Comparison of ENCODE assay signal across 18 mouse cellular contexts in genomic region chr1:59923201-59923600, GRCm38 (mm10). TPM values are rescaled to one million over a fixed set of nuclear protein-coding genes. Genes with fewer than 3 reads are reported as not detected.
DNase-seq lines count a peak whose midpoint lies in the region; ATAC-seq and TF ChIP-seq lines count a peak whose summit lies in the region.
"Had no signal": no experiment of that assay in that cellular context is flagged by ENCODE, and none has a peak within 500 bp of the region (broad histone marks: within the 10 kb centered on the region; RNA-seq: fewer than 3 reads in every experiment).

No protein-coding gene starts in this region.

- H3K4me1 ChIP-seq in kidney, embryonic 16.5 days (ENCODE audit: insufficient read depth, low read length), result no peaks in the 10 kb centered on the region
- H3K4me1 ChIP-seq in stomach, embryonic 16.5 days (ENCODE audit: control insufficient read depth, insufficient read depth, low read length), result no peaks in the 10 kb centered on the region
- no peaks in the 10 kb centered on the region for H3K4me1 ChIP-seq in stomach, postnatal 0 days (replicated peaks; ENCODE audit: control insufficient read depth, insufficient read depth)
- H3K4me1 ChIP-seq in brown adipose tissue, adult 24 weeks (ENCODE audit: control insufficient read depth, insufficient read depth, insufficient read length, low read length), result peaks cover 9% of the 10 kb centered on the region
- no peaks in the 10 kb centered on the region for H3K4me1 ChIP-seq in midbrain, embryonic 14.5 days (ENCODE audit: control insufficient read depth, insufficient read depth, low read length)

- H3K4me2 ChIP-seq in kidney, embryonic 16.5 days (replicated peaks; ENCODE audit: low read depth, low read length), result no peak overlapping the region
- H3K4me2 ChIP-seq in stomach, embryonic 16.5 days (ENCODE audit: low read depth, low read length), result no peak overlapping the region
- H3K4me2 ChIP-seq in stomach, postnatal 0 days (replicated peaks; ENCODE audit: low read depth), result no peak overlapping the region
- no peak overlapping the region for H3K4me2 ChIP-seq in midbrain, embryonic 14.5 days (ENCODE audit: low read length)
- H3K4me2 ChIP-seq: forebrain, embryonic 13.5 days; heart, embryonic 11.5 days; hindbrain, embryonic 12.5 days; liver, embryonic 13.5 days; midbrain, embryonic 11.5 days had no signal

- H3K9me3 ChIP-seq in kidney, embryonic 16.5 days (ENCODE audit: low read length), result no peaks in the 10 kb centered on the region
- 0 out of 2 replicates have a peak, but pooled peaks cover 3% of the 10 kb centered on the region for H3K9me3 ChIP-seq in stomach, embryonic 16.5 days (replicated peaks; ENCODE audit: control insufficient read depth, low read length)
- no peaks in the 10 kb centered on the region for H3K9me3 ChIP-seq in stomach, postnatal 0 days (ENCODE audit: control insufficient read depth, low read length)
- H3K9me3 ChIP-seq in midbrain, embryonic 14.5 days (ENCODE audit: control insufficient read depth, low read length), result no peaks in the 10 kb centered on the region
- H3K9me3 ChIP-seq: forebrain, embryonic 13.5 days; hindbrain, embryonic 12.5 days; liver, embryonic 13.5 days had no signal

- no peak overlapping the region for H3K4me3 ChIP-seq in kidney, embryonic 16.5 days (ENCODE audit: low read length)
- H3K4me3 ChIP-seq in stomach, embryonic 16.5 days (replicated peaks; ENCODE audit: low read length), result no peak overlapping the region
- H3K4me3 ChIP-seq in stomach, postnatal 0 days (ENCODE audit: low read depth, low read length), result no peak overlapping the region
- H3K4me3 ChIP-seq in brown adipose tissue, adult 24 weeks (ENCODE audit: insufficient read depth, low read depth, low read length), result no peak overlapping the region
- H3K4me3 ChIP-seq in midbrain, embryonic 14.5 days (replicated peaks; ENCODE audit: low read depth, low read length), result no peak overlapping the region
- H3K4me3 ChIP-seq: forebrain, embryonic 13.5 days; hindbrain, embryonic 12.5 days; liver, embryonic 13.5 days had no signal

- ATAC-seq in kidney, embryonic 16.5 days (ENCODE audit: low FRiP score, low TSS enrichment), result 0 out of 2 replicates have a peak, but pooled peaks have one; percentile 39
- ATAC-seq in stomach, embryonic 16.5 days (ENCODE audit: insufficient read depth, low FRiP score), result no peak
- ATAC-seq in stomach, postnatal 0 days (ENCODE audit: low FRiP score, low TSS enrichment), result no peak
- ATAC-seq in neutrophil, adult 5-6 weeks (ENCODE audit: extremely low read depth, insufficient number of reproducible peaks, low FRiP score, poor library complexity, severe bottlenecking), result peak; percentile 40; the same call in 1 of the 2 replicates
- no peak for ATAC-seq in midbrain, embryonic 14.5 days (ENCODE audit: low FRiP score, low TSS enrichment)
- ATAC-seq: forebrain, embryonic 13.5 days had no signal

- no peak overlapping the region; the same call in 1 of the 2 replicates for H3K27ac ChIP-seq in kidney, embryonic 16.5 days (ENCODE audit: low read length)
- H3K27ac ChIP-seq in stomach, embryonic 16.5 days (ENCODE audit: low read length), result 0 out of 2 replicates have a peak overlapping the region, but pooled peaks have one; percentile 16
- no peak overlapping the region for H3K27ac ChIP-seq in stomach, postnatal 0 days (replicated peaks)
- peak overlapping the region; percentile 61 for H3K27ac ChIP-seq in brown adipose tissue, adult 24 weeks (replicated peaks; ENCODE audit: low read depth, low read length)
- no peak overlapping the region for H3K27ac ChIP-seq in midbrain, embryonic 14.5 days (replicated peaks; ENCODE audit: low read depth, low read length)
- H3K27ac ChIP-seq: forebrain, embryonic 13.5 days; hindbrain, embryonic 12.5 days; liver, embryonic 13.5 days had no signal

- 50% methylated on average over 1 of the region's 1 CpGs for WGBS in kidney, embryonic 16.5 days
- 47% methylated on average over 1 of the region's 1 CpGs for WGBS in stomach, embryonic 16.5 days
- WGBS in stomach, postnatal 0 days, result 36% methylated on average over 1 of the region's 1 CpGs
- 72% methylated on average over 1 of the region's 1 CpGs for WGBS in midbrain, embryonic 14.5 days

- no peak for TF ChIP-seq CTCF in stomach, postnatal 0 days (IDR thresholded peaks at IDR 0.05; ENCODE audit: low read depth)

- no peaks in the 10 kb centered on the region for H3K27me3 ChIP-seq in kidney, embryonic 16.5 days (ENCODE audit: insufficient read depth, low read length)
- no peaks in the 10 kb centered on the region for H3K27me3 ChIP-seq in stomach, embryonic 16.5 days (ENCODE audit: control insufficient read depth, insufficient read depth, low read length)
- no peaks in the 10 kb centered on the region for H3K27me3 ChIP-seq in stomach, postnatal 0 days (ENCODE audit: control insufficient read depth, insufficient read depth, low read length)
- H3K27me3 ChIP-seq in midbrain, embryonic 14.5 days (ENCODE audit: control insufficient read depth, insufficient read depth, low read length), result no peaks in the 10 kb centered on the region
- H3K27me3 ChIP-seq: forebrain, embryonic 13.5 days; hindbrain, embryonic 12.5 days; liver, embryonic 13.5 days had no signal

- no peak for DNase-seq in kidney, postnatal 10 days
- no peak for DNase-seq in stomach, postnatal 0 days (ENCODE audit: low spot score)
- no peak for DNase-seq in midbrain, embryonic 14.5 days
- DNase-seq in adrenal gland, adult 18-20 months (ENCODE audit: low spot score in 2 of 2), result no peak
- DNase-seq: adrenal gland, postnatal 14 days; cerebellum, postnatal 36 days; layer of hippocampus, postnatal 36 days; left cerebral cortex, postnatal 4 days; liver, embryonic 13.5 days; thymus, postnatal 14 days had no signal

- no peaks in the 10 kb centered on the region for H3K36me3 ChIP-seq in kidney, embryonic 16.5 days (ENCODE audit: insufficient read depth, low read length)
- no peaks in the 10 kb centered on the region for H3K36me3 ChIP-seq in stomach, embryonic 16.5 days (ENCODE audit: control insufficient read depth, insufficient read depth, low read length)
- no peaks in the 10 kb centered on the region for H3K36me3 ChIP-seq in stomach, postnatal 0 days (ENCODE audit: control insufficient read depth, insufficient read depth, low read length)
- no peaks in the 10 kb centered on the region for H3K36me3 ChIP-seq in midbrain, embryonic 14.5 days (ENCODE audit: control insufficient read depth, insufficient read depth, low read length)
- H3K36me3 ChIP-seq: hindbrain, embryonic 12.5 days; liver, embryonic 13.5 days had no signal

- H3K9ac ChIP-seq in kidney, embryonic 16.5 days (replicated peaks; ENCODE audit: low read length), result no peak overlapping the region
- H3K9ac ChIP-seq in stomach, embryonic 16.5 days (ENCODE audit: low read length), result no peak overlapping the region
- no peak overlapping the region for H3K9ac ChIP-seq in stomach, postnatal 0 days (ENCODE audit: low read length)
- no peak overlapping the region for H3K9ac ChIP-seq in midbrain, embryonic 14.5 days (replicated peaks; ENCODE audit: low read length)
- H3K9ac ChIP-seq: forebrain, embryonic 13.5 days; hindbrain, embryonic 12.5 days; liver, embryonic 13.5 days had no signal

- TF ChIP-seq EP300 in stomach, postnatal 0 days (optimal IDR thresholded peaks at IDR 0.05), result no peak

RNA-seq across cellular contexts. Expression of gene Fam117b, which starts 10.4 kb away (rescaled TPM):
- 8.0 and 8.3 TPM in 2 replicates for polyA plus RNA-seq in kidney, embryonic 16.5 days (2015; fragmentation: Nextera tagmentation; extraction: Ambion mirVana)
- 3.6 and 4.0 TPM in 2 replicates for polyA plus RNA-seq in stomach, embryonic 16.5 days (2015; fragmentation: Nextera tagmentation; extraction: Ambion mirVana)
- polyA plus RNA-seq in stomach, postnatal 0 days (2015; fragmentation: Nextera tagmentation; extraction: Ambion mirVana), result 4.1 and 4.3 TPM in 2 replicates
- polyA plus RNA-seq in brown adipose tissue, adult 24 weeks (2012; ENCODE audit: insufficient read depth, insufficient read length, missing spikeins), result 3.8 and 5.0 TPM in 2 replicates
- 45.4 TPM in 2 replicates for total RNA-seq in neutrophil, adult 5-6 weeks (2017)
- polyA plus RNA-seq in midbrain, embryonic 14.5 days (2014; fragmentation: Nextera tagmentation; extraction: Ambion mirVana), result 58.0 and 65.6 TPM in 2 replicates
- total RNA-seq in adrenal gland, adult 18-20 months (2021), result 10 to 100 TPM; 37.0 to 48.0 TPM

Comparison
In these comparisons a context has a peak if more than half of its experiments do, and no peak if none do; other contexts are left out.
1. H3K27ac ChIP-seq: peak in stomach, embryonic 16.5 days (single experiment) and brown adipose tissue, adult 24 weeks (single experiment); none in kidney, embryonic 16.5 days (single experiment), stomach, postnatal 0 days (single experiment) and midbrain, embryonic 14.5 days (single experiment).
2. ATAC-seq: peak in kidney, embryonic 16.5 days (single experiment) and neutrophil, adult 5-6 weeks (single experiment); none in stomach, embryonic 16.5 days (single experiment), stomach, postnatal 0 days (single experiment) and midbrain, embryonic 14.5 days (single experiment).